Comparison of ENCODE assay signal across 18 mouse cellular contexts in genomic region chr1:121518609-121519008, GRCm38 (mm10). TPM values are rescaled to one million over a fixed set of nuclear protein-coding genes. Genes with fewer than 3 reads are reported as not detected.
DNase-seq lines count a peak whose midpoint lies in the region; ATAC-seq and TF ChIP-seq lines count a peak whose summit lies in the region.
"Had no signal": no experiment of that assay in that cellular context is flagged by ENCODE, and none has a peak within 500 bp of the region (broad histone marks: within the 10 kb centered on the region; RNA-seq: fewer than 3 reads in every experiment).

No protein-coding gene starts in this region.

- ATAC-seq in Patski = peak; percentile 98
- ATAC-seq: activated CD4-positive, CD25-positive, alpha-beta regulatory T cell, adult 4 months; CD4-positive, CD25-positive, alpha-beta regulatory T cell, adult 4 months had no signal

- TF ChIP-seq CTCF in Patski (IDR thresholded peaks at IDR 0.05) = no peak

- DNase-seq in Patski (ENCODE audit: low read depth, low spot score) = no peak
- no peak for DNase-seq in thymus, postnatal 14 days
- DNase-seq: adrenal gland, adult 2 months; adrenal gland, adult 8-10 months; adrenal gland, postnatal 10 days; adrenal gland, postnatal 14 days; adrenal gland, postnatal 25 days; adrenal gland, postnatal 36 days; B cell, adult 2 months; cerebellum, adult 11 months; cerebellum, adult 11-12 months; cerebellum, adult 18-20 months; cerebellum, adult 2 months; cerebellum, adult 8-10 months had no signal

- CTCF ChIA-PET in Patski (lab: Charles Lee) = interaction anchor here (1.5 kb wide), 1 partner anchor 23 kb away, joined by 3 read pairs; no protein-coding TSS in a partner anchor

- in situ Hi-C loops in Patski (cut with MboI; ENCODE audit: low pct_unique_long_range_greater_than_20kb) = no loop called here

- POLR2A ChIA-PET in Patski (lab: Charles Lee) = interaction anchor here (1.3 kb wide), 1 partner anchor 14 kb away, joined by 3 read pairs; no protein-coding TSS in a partner anchor

- no peaks in the 10 kb centered on the region for H3K27me3 ChIP-seq in Patski

RNA-seq across cellular contexts. Expression of gene Htr5b, which starts 9.7 kb away (rescaled TPM):
- not detected for polyA plus RNA-seq in Patski (2021)
- polyA plus RNA-seq: activated CD4-positive, CD25-positive, alpha-beta regulatory T cell, adult 4 months; adrenal gland, adult 2 months; C2C12; G1E had no signal

RNA-seq across cellular contexts. Expression of gene Ddx18, which starts 49.2 kb away (rescaled TPM):
- polyA plus RNA-seq in Patski (2021) = 62.7 TPM
